Mouse (Mus musculus) adrenal gland (tissue): ENCODE results near the gene Alg1.

Source experiments
- microRNA-seq, 2 experiments: library from miRNA; unstranded; fragments of <30 nt; microRNA quantifications; one replicate each; pipeline ENCODE4; 2019

Alg1 gene

Small RNAs within 50 kb of the gene (microRNA-seq; reads per million reads assigned to microRNA genes)
- 0 reads per million in 2 experiments for gene Gm23689
- gene Gm26095: 0 reads per million in 2 experiments
- 0 reads per million in 2 experiments for gene Mir6364
